Mouse (Mus musculus) MEL (cell line): ENCODE results near the gene Gm3317. TPM values are rescaled to one million over a fixed set of nuclear protein-coding genes. Genes with fewer than 3 reads are reported as not detected.
"Not testable (repeated sequence)": the region's sequence is repeated elsewhere in the genome, so short reads cannot be mapped to it uniquely, and the experiment has no call there.

Experiments used
- DNase-seq: peaks from one replicate; pipeline ENCODE4 v3.0.0; 2011; ENCODE audit warnings: low read depth, low spot score
- H3K27ac ChIP-seq: 2 replicates; pipeline ENCODE4 v1.5.1; 2012; ENCODE audit warnings: low read depth, mild to moderate bottlenecking, control low read depth, low read length, moderate library complexity; ENCODE audit not compliant: control insufficient read depth
- H3K27me3 ChIP-seq, 2 experiments: fragments of 150-350 bp in 1 of 2; sonication (generic) in 1 of 2; 2 replicates each; pipeline ENCODE4 v1.6.1; 2012; ENCODE audit warnings: low read length in 2 of 2, mild to moderate bottlenecking in 2 of 2, improper control_type of control experiment in 1 of 2, moderate library complexity in 1 of 2; ENCODE audit not compliant: insufficient read depth in 2 of 2, control insufficient read depth in 1 of 2
- H3K36me3 ChIP-seq, 2 experiments: 2 replicates each; pipeline ENCODE4 v1.6.1; 2012 to 2014; ENCODE audit warnings: low read length in 2 of 2, improper control_type of control experiment in 1 of 2, inconsistent platforms in 1 of 2, mild to moderate bottlenecking in 1 of 2; ENCODE audit not compliant: insufficient read depth in 2 of 2, control insufficient read depth in 1 of 2
- H3K4me1 ChIP-seq, 2 experiments: fragments of 150-350 bp in 1 of 2; sonication (generic) in 1 of 2; 2 replicates each; pipeline ENCODE4 v1.6.1; 2012; ENCODE audit warnings: low read length in 2 of 2, improper control_type of control experiment in 1 of 2, mild to moderate bottlenecking in 1 of 2; ENCODE audit not compliant: insufficient read depth in 2 of 2, control insufficient read depth in 1 of 2
- H3K4me3 ChIP-seq, 2 experiments: fragments of 150-350 bp in 1 of 2; sonication (generic) in 1 of 2; 2 replicates each; pipeline ENCODE4 v1.5.1; 2012; ENCODE audit warnings: low read depth in 2 of 2, low read length in 2 of 2, mild to moderate bottlenecking in 2 of 2, moderate library complexity in 2 of 2, control low read depth in 1 of 2, improper control_type of control experiment in 1 of 2; ENCODE audit not compliant: control insufficient read depth in 1 of 2, insufficient read depth in 1 of 2
- H3K79me2 ChIP-seq: 2 replicates; pipeline ENCODE4 v1.6.1; 2012; ENCODE audit warnings: mild to moderate bottlenecking, low read length, moderate library complexity; ENCODE audit not compliant: control insufficient read depth, poor library complexity, insufficient read depth
- H3K9ac ChIP-seq: 2 replicates; pipeline ENCODE4 v1.6.1; 2012; ENCODE audit warnings: low read depth, mild to moderate bottlenecking, control low read depth, low read length, moderate library complexity; ENCODE audit not compliant: control insufficient read depth, poor library complexity, severe bottlenecking
- H3K9me3 ChIP-seq: fragments of 150-350 bp; sonication (generic); replicated peaks from 2 replicates; pipeline ENCODE4 v1.6.1; 2012; ENCODE audit warnings: mild to moderate bottlenecking, low read length, improper control_type of control experiment, moderate library complexity; ENCODE audit not compliant: insufficient read depth
- polyA plus RNA-seq, 2 experiments: library from polyadenylated mRNA; stranded (reverse) in 1 of 2; unstranded in 1 of 2; fragments of >175 nt in 1 of 2; fragments of >200 nt in 1 of 2; gene quantifications; 2 replicates each; pipeline versions ENCODE4 v1.2.1 to v1.2.4; 2012; ENCODE audit warnings: low replicate concordance in 2 of 2, low read depth in 1 of 2; ENCODE audit not compliant: insufficient read length in 2 of 2, insufficient read depth in 1 of 2, missing spikeins in 1 of 2
- total RNA-seq: library from RNA; depleted of rRNA; stranded (reverse); fragments of 300-350 nt; gene quantifications from 2 replicates; pipeline ENCODE4 v1.2.3, GENCODE M21; 2012; rRNA removed

Gene Gm3317
- not detected in 2 replicates for total RNA-seq
- polyA plus RNA-seq: not detected

DNA sequence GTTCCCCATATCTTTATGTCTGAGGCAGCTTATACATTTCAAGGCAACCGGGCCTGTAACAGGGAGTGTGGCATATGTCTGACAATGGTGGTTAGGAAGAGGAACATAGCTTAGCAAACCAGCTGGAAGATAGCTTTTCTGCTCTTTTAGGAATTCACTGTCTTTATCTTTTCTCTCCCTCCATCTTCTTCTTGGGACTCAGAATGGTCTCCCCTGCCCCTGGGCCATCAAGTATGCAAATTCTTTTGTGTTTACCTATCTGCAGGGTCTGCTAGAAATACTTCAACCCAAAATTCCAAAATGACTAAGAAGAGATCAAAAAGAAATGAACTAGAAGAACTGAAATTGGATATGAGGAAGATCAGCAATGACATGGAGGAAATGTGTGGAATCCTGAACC is at the start of gene Gm3317:
TSS of gene Gm3317 (plus strand) at position 301 of the 400 bp plus-strand sequence.
- H3K27ac ChIP-seq, H3K79me2 ChIP-seq, H3K9ac ChIP-seq: not testable (repeated sequence)

DNA sequence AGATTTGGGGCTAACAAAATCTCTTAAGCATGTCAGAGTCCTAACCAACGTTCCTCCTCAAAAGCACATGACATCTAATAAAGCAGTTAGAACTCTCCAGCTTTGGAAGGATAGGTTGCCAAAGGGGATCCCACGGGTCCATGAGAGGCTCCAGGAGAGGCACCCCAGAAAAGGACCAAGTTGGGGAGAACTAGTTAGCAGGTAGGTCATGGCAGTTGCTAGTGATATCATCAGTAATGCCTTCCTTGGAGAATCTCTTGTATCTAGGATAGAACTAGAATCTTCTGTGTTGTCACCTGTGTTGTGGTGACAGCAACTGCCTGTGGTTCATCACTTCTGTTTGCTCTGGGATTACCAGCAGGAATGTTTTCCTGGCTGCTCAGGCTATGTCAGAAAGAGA is 33.1 kb upstream of the Gm3317 start, which contains the start of gene Gm8279:
TSS of gene Gm8279 (plus strand) at position 301 of the 400 bp plus-strand sequence.
- not testable (repeated sequence) for H3K4me3 ChIP-seq, H3K27me3 ChIP-seq, H3K27ac ChIP-seq, H3K4me1 ChIP-seq, DNase-seq, H3K9ac ChIP-seq, H3K9me3 ChIP-seq, H3K36me3 ChIP-seq, H3K79me2 ChIP-seq

More for the DNA sequence above, at the start of gene Gm3317:
- not testable (repeated sequence) for H3K36me3 ChIP-seq, H3K9me3 ChIP-seq, H3K27me3 ChIP-seq, DNase-seq, H3K4me1 ChIP-seq, H3K4me3 ChIP-seq

DNA sequence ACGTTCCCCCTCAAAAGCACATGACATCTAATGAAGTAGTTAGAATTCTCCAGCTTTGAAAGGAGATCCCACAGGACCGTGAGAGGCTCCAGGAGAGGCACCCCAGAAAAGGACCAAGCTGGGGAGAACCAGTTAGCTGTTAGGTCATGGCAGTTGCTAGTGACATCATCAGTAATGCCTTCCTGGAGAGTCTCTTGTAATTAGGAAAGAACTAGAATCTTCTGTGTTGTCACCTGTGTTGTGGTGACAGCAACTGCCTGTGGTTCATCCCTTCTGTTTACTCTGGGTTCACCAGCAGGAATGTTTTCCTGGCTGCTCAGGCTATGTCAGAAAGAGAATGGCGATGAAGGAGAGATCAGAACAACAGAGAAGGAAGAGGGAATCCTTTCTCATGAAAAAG is 21.2 kb downstream of the Gm3317 start, which contains the start of gene Gm8271:
TSS of gene Gm8271 (plus strand) at position 301 of the 400 bp plus-strand sequence.
- not testable (repeated sequence) for H3K27me3 ChIP-seq, DNase-seq, H3K27ac ChIP-seq, H3K9me3 ChIP-seq, H3K79me2 ChIP-seq, H3K4me3 ChIP-seq, H3K9ac ChIP-seq, H3K4me1 ChIP-seq, H3K36me3 ChIP-seq

Other genes with a start within 250 kb of the Gm3317 start
- not detected in 2 replicates for gene Gm8297, start 180.6 kb upstream of the Gm3317 start, total RNA-seq
- not detected for gene Gm8297, start 180.6 kb upstream of the Gm3317 start, polyA plus RNA-seq
- not detected in 2 replicates for gene Gm3298, start 148.6 kb upstream of the Gm3317 start, total RNA-seq
- not detected for gene Gm3298, start 148.6 kb upstream of the Gm3317 start, polyA plus RNA-seq
- gene 4930555G01Rik, start 113.9 kb upstream of the Gm3317 start, total RNA-seq: not detected in 2 replicates
- not detected for gene 4930555G01Rik, start 113.9 kb upstream of the Gm3317 start, polyA plus RNA-seq
- gene Gm8281, start 93.5 kb upstream of the Gm3317 start, total RNA-seq: not detected in 2 replicates
- not detected for gene Gm8281, start 93.5 kb upstream of the Gm3317 start, polyA plus RNA-seq
- gene Gm8279, start 33.0 kb upstream of the Gm3317 start, total RNA-seq: not detected in 2 replicates
- not detected for gene Gm8279, start 33.0 kb upstream of the Gm3317 start, polyA plus RNA-seq
- gene Gm8271, start 21.3 kb downstream of the Gm3317 start, total RNA-seq: not detected in 2 replicates
- not detected for gene Gm8271, start 21.3 kb downstream of the Gm3317 start, polyA plus RNA-seq
- not detected in 2 replicates for gene Gm3526, start 96.0 kb downstream of the Gm3317 start, total RNA-seq
- gene Gm3526, start 96.0 kb downstream of the Gm3317 start, polyA plus RNA-seq: not detected
- not detected in 2 replicates for gene Gm3542, start 170.4 kb downstream of the Gm3317 start, total RNA-seq
- not detected for gene Gm3542, start 170.4 kb downstream of the Gm3317 start, polyA plus RNA-seq
- not detected in 2 replicates for gene Gm3500, start 224.5 kb downstream of the Gm3317 start, total RNA-seq
- gene Gm3500, start 224.5 kb downstream of the Gm3317 start, polyA plus RNA-seq: not detected